Mouse (Mus musculus): ENCODE data around the gene Svep1.

GRCm38 (mm10) chr4:58034663-58035062 lies 172.0 kb downstream of the Svep1 start:
- no peak for TF ChIP-seq CTCF (IDR thresholded peaks at IDR 0.05; ENCODE audit: low read depth)
- no peak for TF ChIP-seq EP300 (optimal IDR thresholded peaks at IDR 0.05)
